Mouse (Mus musculus): ENCODE measurements at regions not wholly inside any gene's neighbourhood (a gene's known extent, or its start where the extent isn't known, plus 50 kb on each side); places are given as distances from the start of the nearest gene placed in this dataset.

GRCm38 (mm10) chr13:39566491-39566890 lies 605.8 kb upstream of the Slc35b3 start:
- Histone ChIP-seq H3K4me1 (ENCODE audit: control insufficient read depth, insufficient read depth, low read length) (no peaks in the 10 kb centered on the region), H3K4me3 (ENCODE audit: insufficient read depth, low read length) (no peak overlapping the region), H3K27ac (ENCODE audit: insufficient read depth, low read length) (no peak overlapping the region)
- TF ChIP-seq CTCF (IDR thresholded peaks at IDR 0.05; ENCODE audit: borderline replicate concordance, insufficient read depth, low read length), result no peak
- no peak for TF ChIP-seq POLR2A (IDR thresholded peaks at IDR 0.05; ENCODE audit: low read depth, low read length)

DNA sequence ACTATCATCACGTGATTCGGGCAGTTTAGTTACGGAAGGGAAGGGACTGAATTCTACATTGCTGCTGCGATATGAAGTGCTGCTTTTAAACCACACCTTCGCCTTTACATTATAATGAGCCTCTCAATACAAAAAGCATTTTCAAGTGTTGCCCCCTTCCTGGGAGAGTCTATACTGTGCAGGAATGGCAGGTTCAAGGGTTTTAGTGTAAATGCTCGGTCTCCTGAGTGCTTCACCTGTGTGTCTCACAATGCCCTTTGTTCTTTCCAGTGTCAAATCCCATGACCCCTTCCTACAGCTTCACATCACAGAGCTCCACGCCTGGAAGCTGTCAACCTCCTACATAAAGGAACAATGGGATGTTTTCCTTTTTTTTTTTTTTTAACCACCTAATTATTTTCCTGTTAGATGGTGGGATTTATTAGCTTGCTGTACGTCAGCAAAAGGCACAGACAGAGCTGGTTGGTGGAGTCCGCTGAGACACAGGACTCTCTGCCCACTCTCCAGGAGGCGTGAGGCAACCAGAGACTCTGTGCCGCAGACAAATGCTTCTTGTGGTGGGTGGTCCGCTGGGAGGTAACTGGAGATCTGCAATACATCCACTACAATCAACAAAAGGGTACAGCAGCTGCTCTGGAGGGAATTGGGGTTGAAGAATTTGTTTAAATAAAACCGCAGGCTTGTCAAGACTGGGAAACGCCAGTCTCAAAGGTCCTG lies 577.2 kb upstream of the Slc35b3 start:
- no peak overlapping the region for H3K4me3 ChIP-seq (ENCODE audit: insufficient read depth, low read length)
- no peaks in the 10 kb centered on the region for H3K4me1 ChIP-seq (ENCODE audit: control insufficient read depth, insufficient read depth, low read length)
- H3K27ac ChIP-seq (ENCODE audit: insufficient read depth, low read length), result no peak overlapping the region
- TF ChIP-seq POLR2A (IDR thresholded peaks at IDR 0.05; ENCODE audit: low read depth, low read length) (no peak), CTCF (IDR thresholded peaks at IDR 0.05; ENCODE audit: borderline replicate concordance, insufficient read depth, low read length) (no peak)

GRCm38 (mm10) chr13:39526469-39526868 lies 565.8 kb upstream of the Slc35b3 start:
- H3K4me1 ChIP-seq (ENCODE audit: control insufficient read depth, insufficient read depth, low read length), result no peaks in the 10 kb centered on the region
- no peak overlapping the region for H3K4me3 ChIP-seq (ENCODE audit: insufficient read depth, low read length)
- H3K27ac ChIP-seq (ENCODE audit: insufficient read depth, low read length), result no peak overlapping the region
- TF ChIP-seq CTCF (IDR thresholded peaks at IDR 0.05; ENCODE audit: borderline replicate concordance, insufficient read depth, low read length), result no peak
- no peak for TF ChIP-seq POLR2A (IDR thresholded peaks at IDR 0.05; ENCODE audit: low read depth, low read length)

- no peak for TF ChIP-seq POLR2A (IDR thresholded peaks at IDR 0.05; ENCODE audit: low read depth, low read length)
- no peak for TF ChIP-seq CTCF (IDR thresholded peaks at IDR 0.05; ENCODE audit: borderline replicate concordance, insufficient read depth, low read length)
- Histone ChIP-seq H3K4me1 (ENCODE audit: control insufficient read depth, insufficient read depth, low read length) (no peaks in the 10 kb centered on the region), H3K4me3 (ENCODE audit: insufficient read depth, low read length) (no peak overlapping the region), H3K27ac (ENCODE audit: insufficient read depth, low read length) (no peak overlapping the region)
Observed at GRCm38 (mm10) chr13:39523856-39524301, 563.2 kb upstream of the Slc35b3 start.

- Histone ChIP-seq H3K4me3 (ENCODE audit: insufficient read depth, low read length) (no peak overlapping the region), H3K4me1 (ENCODE audit: control insufficient read depth, insufficient read depth, low read length) (no peaks in the 10 kb centered on the region), H3K27ac (ENCODE audit: insufficient read depth, low read length) (no peak overlapping the region)
- no peak for TF ChIP-seq CTCF (IDR thresholded peaks at IDR 0.05; ENCODE audit: borderline replicate concordance, insufficient read depth, low read length)
- no peak for TF ChIP-seq POLR2A (IDR thresholded peaks at IDR 0.05; ENCODE audit: low read depth, low read length)
Observed at GRCm38 (mm10) chr13:39523246-39523850, 562.7 kb upstream of the Slc35b3 start.

DNA sequence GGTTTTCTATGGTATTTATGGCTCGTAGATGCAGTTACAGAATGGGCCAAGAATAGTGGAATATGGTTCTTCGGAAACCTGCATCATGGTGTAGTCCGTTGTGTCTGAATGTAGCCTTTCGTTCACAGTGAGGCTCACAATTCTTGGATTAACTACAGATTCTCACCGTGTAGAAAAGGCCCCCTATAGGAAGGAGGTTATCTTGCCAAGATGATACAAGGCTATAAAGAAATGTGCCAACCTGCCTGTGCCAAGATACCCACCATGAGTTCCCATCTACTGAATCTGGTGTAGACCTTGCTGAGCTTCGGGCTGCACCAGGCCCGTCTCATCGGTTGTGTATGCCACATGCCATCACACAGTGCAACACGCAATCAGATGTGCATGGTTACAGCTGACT lies 560.2 kb upstream of the Slc35b3 start:
- TF ChIP-seq CTCF (IDR thresholded peaks at IDR 0.05; ENCODE audit: borderline replicate concordance, insufficient read depth, low read length), result no peak
- no peak for TF ChIP-seq POLR2A (IDR thresholded peaks at IDR 0.05; ENCODE audit: low read depth, low read length)
- H3K4me1 ChIP-seq (ENCODE audit: control insufficient read depth, insufficient read depth, low read length), result no peaks in the 10 kb centered on the region
- H3K4me3 ChIP-seq (ENCODE audit: insufficient read depth, low read length), result no peak overlapping the region
- H3K27ac ChIP-seq (ENCODE audit: insufficient read depth, low read length), result no peak overlapping the region

DNA sequence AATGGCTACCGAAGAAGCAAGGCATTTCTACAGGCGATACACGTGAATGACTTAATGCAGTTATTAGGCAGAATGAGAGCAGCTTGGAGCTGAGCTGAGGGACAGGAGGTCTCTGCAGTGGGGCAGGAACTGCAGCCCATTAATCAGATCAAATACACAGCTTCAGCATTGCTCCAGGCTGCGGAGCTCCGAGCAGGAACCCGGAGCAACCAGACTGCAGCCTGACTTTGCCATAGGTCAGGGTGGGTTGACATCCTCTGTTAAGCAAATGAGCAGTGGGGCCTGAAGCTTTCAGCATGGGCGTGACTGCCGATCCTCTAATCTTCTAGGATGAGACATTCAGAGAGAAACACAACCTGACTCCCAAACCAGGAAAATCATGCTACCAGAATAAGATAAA lies 555.4 kb upstream of the Slc35b3 start:
- H3K27ac ChIP-seq (ENCODE audit: insufficient read depth, low read length), result no peak overlapping the region
- no peaks in the 10 kb centered on the region for H3K4me1 ChIP-seq (ENCODE audit: control insufficient read depth, insufficient read depth, low read length)
- TF ChIP-seq CTCF (IDR thresholded peaks at IDR 0.05; ENCODE audit: borderline replicate concordance, insufficient read depth, low read length) (no peak), POLR2A (IDR thresholded peaks at IDR 0.05; ENCODE audit: low read depth, low read length) (no peak)
- H3K4me3 ChIP-seq (ENCODE audit: insufficient read depth, low read length), result no peak overlapping the region

DNA sequence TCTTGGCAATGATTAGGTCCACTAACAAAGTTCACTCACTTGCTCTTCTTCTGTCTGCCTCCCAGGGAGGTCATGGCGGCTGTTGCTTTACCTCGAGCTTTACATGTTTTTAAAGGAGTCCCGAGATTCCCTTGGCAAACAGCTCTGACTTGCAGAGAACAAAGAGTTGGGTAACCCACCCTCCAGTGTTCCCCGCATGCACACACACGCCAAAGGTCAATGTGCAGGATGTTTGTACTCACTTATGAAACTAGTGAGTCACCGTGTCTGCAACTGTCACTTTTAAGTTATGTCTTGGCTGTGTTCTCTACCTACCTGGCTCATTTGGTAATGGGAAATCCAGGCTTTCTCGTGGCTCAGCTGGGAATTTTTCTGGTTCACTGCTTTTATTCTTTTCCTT lies 529.1 kb upstream of the Slc35b3 start:
- Histone ChIP-seq H3K27ac (ENCODE audit: insufficient read depth, low read length) (no peak overlapping the region), H3K4me1 (ENCODE audit: control insufficient read depth, insufficient read depth, low read length) (no peaks in the 10 kb centered on the region), H3K4me3 (ENCODE audit: insufficient read depth, low read length) (no peak overlapping the region)
- TF ChIP-seq POLR2A (IDR thresholded peaks at IDR 0.05; ENCODE audit: low read depth, low read length) (no peak), CTCF (IDR thresholded peaks at IDR 0.05; ENCODE audit: borderline replicate concordance, insufficient read depth, low read length) (no peak)

DNA sequence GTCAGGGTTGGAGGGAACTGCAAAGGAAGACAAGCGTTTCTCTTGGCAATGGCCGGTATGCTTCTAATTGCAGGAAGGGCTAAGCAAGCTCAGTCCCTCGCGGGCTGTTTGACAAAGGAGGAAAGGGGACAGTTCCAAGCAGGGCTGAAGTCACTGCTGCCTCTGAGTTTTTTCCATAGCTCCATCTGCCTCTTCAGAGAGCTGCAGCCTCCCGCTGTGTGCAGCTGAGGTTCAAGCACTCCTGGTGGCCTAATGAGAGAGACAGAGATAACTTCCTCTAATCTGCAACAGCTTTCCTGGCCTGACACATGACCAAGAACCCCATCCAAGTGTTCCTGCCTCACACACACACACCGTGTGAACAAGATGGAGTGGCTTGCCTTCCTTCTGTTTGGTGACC lies 511.9 kb upstream of the Slc35b3 start:
- H3K4me3 ChIP-seq (ENCODE audit: insufficient read depth, low read length), result no peak overlapping the region
- TF ChIP-seq POLR2A (IDR thresholded peaks at IDR 0.05; ENCODE audit: low read depth, low read length) (no peak), CTCF (IDR thresholded peaks at IDR 0.05; ENCODE audit: borderline replicate concordance, insufficient read depth, low read length) (no peak)
- no peak overlapping the region for H3K27ac ChIP-seq (ENCODE audit: insufficient read depth, low read length)
- H3K4me1 ChIP-seq (ENCODE audit: control insufficient read depth, insufficient read depth, low read length), result no peaks in the 10 kb centered on the region

GRCm38 (mm10) chr13:39441799-39442198 lies 481.1 kb upstream of the Slc35b3 start:
- TF ChIP-seq CTCF (IDR thresholded peaks at IDR 0.05; ENCODE audit: borderline replicate concordance, insufficient read depth, low read length) (no peak), POLR2A (IDR thresholded peaks at IDR 0.05; ENCODE audit: low read depth, low read length) (no peak)
- Histone ChIP-seq H3K4me3 (ENCODE audit: insufficient read depth, low read length) (no peak overlapping the region), H3K27ac (ENCODE audit: insufficient read depth, low read length) (no peak overlapping the region), H3K4me1 (ENCODE audit: control insufficient read depth, insufficient read depth, low read length) (no peaks in the 10 kb centered on the region)
